Mouse (Mus musculus): Measurements from ENCODE around the gene Ahcyl2. TPM values are rescaled to one million over a fixed set of nuclear protein-coding genes. Genes with fewer than 3 reads are reported as not detected.

Gene Ahcyl2
- polyA plus RNA-seq, 1 experiment from 2014 or later, result 18.0 TPM

GRCm38 (mm10) chr6:29881936-29882335 is 114.1 kb downstream of the Ahcyl2 start:
- H3K27me3 ChIP-seq (ENCODE audit: control insufficient read depth, insufficient read depth, low read length), result no peaks in the 10 kb centered on the region
- H3K9ac ChIP-seq (replicated peaks; ENCODE audit: low read length), result no peak overlapping the region
- no peaks in the 10 kb centered on the region for H3K4me1 ChIP-seq (ENCODE audit: control insufficient read depth, insufficient read depth, low read length)
- no peak overlapping the region for H3K27ac ChIP-seq (replicated peaks; ENCODE audit: low read depth, low read length)
- 92% methylated on average over 2 of the region's 2 CpGs for WGBS
- DNase-seq (no peak), ATAC-seq (ENCODE audit: low FRiP score, low TSS enrichment) (no peak)
- peaks cover 22% of the 10 kb centered on the region for H3K36me3 ChIP-seq (ENCODE audit: control insufficient read depth, insufficient read depth, low read length)
- H3K4me2 ChIP-seq (ENCODE audit: low read length), result no peak overlapping the region
- H3K9me3 ChIP-seq (ENCODE audit: control insufficient read depth, low read length), result no peaks in the 10 kb centered on the region
- no peak overlapping the region for H3K4me3 ChIP-seq (replicated peaks; ENCODE audit: low read depth, low read length)

- Histone ChIP-seq H3K27ac (replicated peaks; ENCODE audit: low read depth, low read length) (no peak overlapping the region), H3K4me3 (replicated peaks; ENCODE audit: low read depth, low read length) (no peak overlapping the region), H3K9me3 (ENCODE audit: control insufficient read depth, low read length) (no peaks in the 10 kb centered on the region), H3K27me3 (ENCODE audit: control insufficient read depth, insufficient read depth, low read length) (no peaks in the 10 kb centered on the region), H3K4me2 (ENCODE audit: low read length) (no peak overlapping the region), H3K9ac (replicated peaks; ENCODE audit: low read length) (no peak overlapping the region), H3K36me3 (ENCODE audit: control insufficient read depth, insufficient read depth, low read length) (peaks cover 22% of the 10 kb centered on the region), H3K4me1 (ENCODE audit: control insufficient read depth, insufficient read depth, low read length) (no peaks in the 10 kb centered on the region)
- 89% methylated on average over 6 of the region's 6 CpGs for whole genome bisulfite sequencing
- ATAC-seq (ENCODE audit: low FRiP score, low TSS enrichment), result no peak
- no peak for DNase-seq
These were observed 115.1 kb downstream of the Ahcyl2 start for GRCm38 (mm10) chr6:29882870-29883269.

- DNase-seq (no peak), ATAC-seq (ENCODE audit: low FRiP score, low TSS enrichment) (no peak)
- WGBS, result 69% methylated on average over 11 of the region's 11 CpGs
These were observed 123.3 kb downstream of the Ahcyl2 start for GRCm38 (mm10) chr6:29891151-29891550.

GRCm38 (mm10) chr6:29896976-29897375 is 129.2 kb downstream of the Ahcyl2 start:
- Histone ChIP-seq H3K27ac (replicated peaks; ENCODE audit: low read depth, low read length) (no peak overlapping the region), H3K27me3 (ENCODE audit: control insufficient read depth, insufficient read depth, low read length) (no peaks in the 10 kb centered on the region), H3K4me1 (ENCODE audit: control insufficient read depth, insufficient read depth, low read length) (no peaks in the 10 kb centered on the region), H3K36me3 (ENCODE audit: control insufficient read depth, insufficient read depth, low read length) (peaks cover 24% of the 10 kb centered on the region), H3K4me2 (ENCODE audit: low read length) (no peak overlapping the region), H3K4me3 (replicated peaks; ENCODE audit: low read depth, low read length) (no peak overlapping the region), H3K9me3 (ENCODE audit: control insufficient read depth, low read length) (no peaks in the 10 kb centered on the region), H3K9ac (replicated peaks; ENCODE audit: low read length) (no peak overlapping the region)
- WGBS, result 94% methylated on average over 3 of the region's 3 CpGs
- no peak for DNase-seq
- no peak for ATAC-seq (ENCODE audit: low FRiP score, low TSS enrichment)

More at GRCm38 (mm10) chr6:29891151-29891550, 123.3 kb downstream of the Ahcyl2 start:
- Histone ChIP-seq H3K27ac (replicated peaks; ENCODE audit: low read depth, low read length) (no peak overlapping the region), H3K4me3 (replicated peaks; ENCODE audit: low read depth, low read length) (no peak overlapping the region), H3K27me3 (ENCODE audit: control insufficient read depth, insufficient read depth, low read length) (no peaks in the 10 kb centered on the region), H3K9me3 (ENCODE audit: control insufficient read depth, low read length) (no peaks in the 10 kb centered on the region), H3K4me2 (ENCODE audit: low read length) (no peak overlapping the region), H3K36me3 (ENCODE audit: control insufficient read depth, insufficient read depth, low read length) (peaks cover 16% of the 10 kb centered on the region), H3K9ac (replicated peaks; ENCODE audit: low read length) (no peak overlapping the region), H3K4me1 (ENCODE audit: control insufficient read depth, insufficient read depth, low read length) (no peaks in the 10 kb centered on the region)

- DNase-seq, result no peak
- Histone ChIP-seq H3K9me3 (ENCODE audit: control insufficient read depth, low read length) (no peaks in the 10 kb centered on the region), H3K27ac (replicated peaks; ENCODE audit: low read depth, low read length) (no peak overlapping the region), H3K27me3 (ENCODE audit: control insufficient read depth, insufficient read depth, low read length) (no peaks in the 10 kb centered on the region), H3K9ac (replicated peaks; ENCODE audit: low read length) (no peak overlapping the region), H3K4me3 (replicated peaks; ENCODE audit: low read depth, low read length) (no peak overlapping the region), H3K4me2 (ENCODE audit: low read length) (no peak overlapping the region), H3K4me1 (ENCODE audit: control insufficient read depth, insufficient read depth, low read length) (no peaks in the 10 kb centered on the region), H3K36me3 (ENCODE audit: control insufficient read depth, insufficient read depth, low read length) (peaks cover 29% of the 10 kb centered on the region)
- WGBS, result 95% methylated on average over 1 of the region's 1 CpGs
- ATAC-seq (ENCODE audit: low FRiP score, low TSS enrichment), result no peak
These were observed 133.6 kb downstream of the Ahcyl2 start for GRCm38 (mm10) chr6:29901450-29901849.

GRCm38 (mm10) chr6:29902256-29902655 is 134.4 kb downstream of the Ahcyl2 start:
- Histone ChIP-seq H3K4me3 (replicated peaks; ENCODE audit: low read depth, low read length) (no peak overlapping the region), H3K9ac (replicated peaks; ENCODE audit: low read length) (no peak overlapping the region), H3K27ac (replicated peaks; ENCODE audit: low read depth, low read length) (no peak overlapping the region), H3K9me3 (ENCODE audit: control insufficient read depth, low read length) (no peaks in the 10 kb centered on the region), H3K36me3 (ENCODE audit: control insufficient read depth, insufficient read depth, low read length) (peaks cover 24% of the 10 kb centered on the region), H3K4me2 (ENCODE audit: low read length) (no peak overlapping the region), H3K27me3 (ENCODE audit: control insufficient read depth, insufficient read depth, low read length) (no peaks in the 10 kb centered on the region), H3K4me1 (ENCODE audit: control insufficient read depth, insufficient read depth, low read length) (no peaks in the 10 kb centered on the region)
- 85% methylated on average over 2 of the region's 2 CpGs for WGBS
- ATAC-seq (ENCODE audit: low FRiP score, low TSS enrichment), result no peak
- DNase-seq, result no peak

GRCm38 (mm10) chr6:29903343-29903914 is 135.6 kb downstream of the Ahcyl2 start:
- H3K4me1 ChIP-seq (ENCODE audit: control insufficient read depth, insufficient read depth, low read length), result no peaks in the 10 kb centered on the region
- no peak overlapping the region for H3K9ac ChIP-seq (replicated peaks; ENCODE audit: low read length)
- 92% methylated on average over 3 of the region's 3 CpGs for WGBS
- H3K36me3 ChIP-seq (ENCODE audit: control insufficient read depth, insufficient read depth, low read length), result peaks cover 24% of the 10 kb centered on the region
- H3K9me3 ChIP-seq (ENCODE audit: control insufficient read depth, low read length), result no peaks in the 10 kb centered on the region
- H3K27me3 ChIP-seq (ENCODE audit: control insufficient read depth, insufficient read depth, low read length), result no peaks in the 10 kb centered on the region
- H3K4me2 ChIP-seq (ENCODE audit: low read length), result no peak overlapping the region
- no peak for ATAC-seq (ENCODE audit: low FRiP score, low TSS enrichment)
- no peak for DNase-seq
- H3K27ac ChIP-seq (replicated peaks; ENCODE audit: low read depth, low read length), result no peak overlapping the region
- no peak overlapping the region for H3K4me3 ChIP-seq (replicated peaks; ENCODE audit: low read depth, low read length)

GRCm38 (mm10) chr6:29904281-29904680 is 136.5 kb downstream of the Ahcyl2 start:
- H3K27me3 ChIP-seq (ENCODE audit: control insufficient read depth, insufficient read depth, low read length), result no peaks in the 10 kb centered on the region
- H3K4me3 ChIP-seq (replicated peaks; ENCODE audit: low read depth, low read length), result no peak overlapping the region
- peaks cover 33% of the 10 kb centered on the region for H3K36me3 ChIP-seq (ENCODE audit: control insufficient read depth, insufficient read depth, low read length)
- no peak overlapping the region for H3K9ac ChIP-seq (replicated peaks; ENCODE audit: low read length)
- no peak for DNase-seq
- H3K4me2 ChIP-seq (ENCODE audit: low read length), result no peak overlapping the region
- no peaks in the 10 kb centered on the region for H3K9me3 ChIP-seq (ENCODE audit: control insufficient read depth, low read length)
- no peak overlapping the region for H3K27ac ChIP-seq (replicated peaks; ENCODE audit: low read depth, low read length)
- no peaks in the 10 kb centered on the region for H3K4me1 ChIP-seq (ENCODE audit: control insufficient read depth, insufficient read depth, low read length)
- 83% methylated on average over 3 of the region's 3 CpGs for WGBS
- no peak for ATAC-seq (ENCODE audit: low FRiP score, low TSS enrichment)

- H3K9ac ChIP-seq (replicated peaks; ENCODE audit: low read length), result no peak overlapping the region
- ATAC-seq (ENCODE audit: low FRiP score, low TSS enrichment), result no peak
- H3K27ac ChIP-seq (replicated peaks; ENCODE audit: low read depth, low read length), result no peak overlapping the region
- H3K4me2 ChIP-seq (ENCODE audit: low read length), result no peak overlapping the region
- H3K27me3 ChIP-seq (ENCODE audit: control insufficient read depth, insufficient read depth, low read length), result peaks cover 4% of the 10 kb centered on the region; the same call in 1 of the 2 replicates
- H3K4me3 ChIP-seq (replicated peaks; ENCODE audit: low read depth, low read length), result no peak overlapping the region
- no peaks in the 10 kb centered on the region for H3K4me1 ChIP-seq (ENCODE audit: control insufficient read depth, insufficient read depth, low read length)
- H3K9me3 ChIP-seq (ENCODE audit: control insufficient read depth, low read length), result no peaks in the 10 kb centered on the region
- 90% methylated on average over 3 of the region's 3 CpGs for WGBS
- peaks cover 22% of the 10 kb centered on the region for H3K36me3 ChIP-seq (ENCODE audit: control insufficient read depth, insufficient read depth, low read length)
- no peak for DNase-seq
These were observed 142.8 kb downstream of the Ahcyl2 start for GRCm38 (mm10) chr6:29910631-29911030.
